7 mouse cellular contexts compared by ENCODE assay signal in genomic region chr3:115888310-115889106, GRCm38 (mm10). TPM values are rescaled to one million over a fixed set of nuclear protein-coding genes. Genes with fewer than 3 reads are reported as not detected.
A peak's percentile ranks its signal among the peaks of the same experiment; 100 is the strongest.
DNase-seq lines count a peak whose midpoint lies in the region; ATAC-seq and TF ChIP-seq lines count a peak whose summit lies in the region.

No protein-coding gene starts in this region.

- no peaks in the 10 kb centered on the region for H3K9me3 ChIP-seq in midbrain, embryonic 13.5 days

- no peak for TF ChIP-seq CTCF in left cerebral cortex, adult 2 months (IDR thresholded peaks at IDR 0.05)

- peak overlapping the region; percentile 69 for H3K4me2 ChIP-seq in midbrain, embryonic 13.5 days (replicated peaks)

- H3K27ac ChIP-seq in left cerebral cortex, adult 2 months: peak overlapping the region; percentile 99
- H3K27ac ChIP-seq in midbrain, embryonic 13.5 days: peak overlapping the region; percentile 91

- peaks cover 13% of the 10 kb centered on the region for H3K4me1 ChIP-seq in midbrain, embryonic 13.5 days (replicated peaks)

- no peak for DNase-seq in left cerebral cortex, adult 2 months (ENCODE audit: extremely low spot score in 1 of 2, low spot score in 2 of 2)
- no peak for DNase-seq in left cerebral cortex, adult 9 months (ENCODE audit: low spot score in 2 of 2)
- DNase-seq in Muller cell, postnatal 12 days (ENCODE audit: inconsistent ontology term): peak; percentile 19
- DNase-seq in embryo, embryonic 11 days: peak; percentile 22
- DNase-seq in left cerebral cortex, adult 18-20 months (ENCODE audit: low spot score in 2 of 2): no peak

- WGBS in midbrain, embryonic 13.5 days: 1% methylated on average over 21 of the region's 21 CpGs

- H3K36me3 ChIP-seq in midbrain, embryonic 13.5 days: no peaks in the 10 kb centered on the region

- H3K9ac ChIP-seq in midbrain, embryonic 13.5 days (replicated peaks): peak overlapping the region; percentile 81

- H3K4me3 ChIP-seq in left cerebral cortex, adult 2 months: peak overlapping the region; percentile 75
- H3K4me3 ChIP-seq in midbrain, embryonic 13.5 days (replicated peaks): peak overlapping the region; percentile 63

- peak; percentile 22 for ATAC-seq in inflammation-experienced regulatory T-cells, adult 6 months
- peak; percentile 82 for ATAC-seq in midbrain, embryonic 13.5 days

- no peaks in the 10 kb centered on the region for H3K27me3 ChIP-seq in midbrain, embryonic 13.5 days

- intact Hi-C loops in left cerebral cortex, adult 2 months (cut with DNase I): loop anchor here (5.0 to 10.0 kb wide), 2 partner anchors 71 to 536 kb away; partner anchors contain the start of gene Cdc14a

RNA-seq across cellular contexts. Expression of gene Dph5, which starts 0.9 kb away (rescaled TPM):
- 10 to 100 TPM; 11.0 to 12.3 TPM for total RNA-seq in left cerebral cortex, adult 2 months (2021)
- 10 to 100 TPM; 49.4 to 77.7 (median 74.5) TPM for polyA plus RNA-seq in inflammation-experienced regulatory T-cells, adult 6 months (2017; shearing (Covaris generic))
- 26.2 and 28.5 TPM in 2 replicates for polyA plus RNA-seq in midbrain, embryonic 13.5 days (2015; fragmentation: Nextera tagmentation; extraction: Ambion mirVana)
- total RNA-seq in left cerebral cortex, adult 18-20 months (2021): 10 to 100 TPM; 12.1 to 12.4 TPM

Comparison
In these comparisons a context has a peak if more than half of its experiments do, and no peak if none do; other contexts are left out.
1. DNase-seq: peak in Muller cell, postnatal 12 days (single experiment) and embryo, embryonic 11 days (single experiment); none in left cerebral cortex, adult 2 months (0 of 2), left cerebral cortex, adult 9 months (0 of 2) and left cerebral cortex, adult 18-20 months (0 of 2).